Mouse (Mus musculus) cerebellum, adult 11-12 months (tissue): ENCODE measurements around the gene Srxn1.
"Not testable (repeated sequence)": the region's sequence is repeated elsewhere in the genome, so short reads cannot be mapped to it uniquely, and the experiment has no call there.

Source experiments
- DNase-seq: peaks from one replicate; pipeline ENCODE4 v3.0.0; 2022

The Srxn1 gene

GRCm38 (mm10) chr2:152105318-152106224, at the start of gene Srxn1:
TSS of gene Srxn1 (plus strand) at chr2:152105516.
- DNase-seq: peak; percentile 96

DNA sequence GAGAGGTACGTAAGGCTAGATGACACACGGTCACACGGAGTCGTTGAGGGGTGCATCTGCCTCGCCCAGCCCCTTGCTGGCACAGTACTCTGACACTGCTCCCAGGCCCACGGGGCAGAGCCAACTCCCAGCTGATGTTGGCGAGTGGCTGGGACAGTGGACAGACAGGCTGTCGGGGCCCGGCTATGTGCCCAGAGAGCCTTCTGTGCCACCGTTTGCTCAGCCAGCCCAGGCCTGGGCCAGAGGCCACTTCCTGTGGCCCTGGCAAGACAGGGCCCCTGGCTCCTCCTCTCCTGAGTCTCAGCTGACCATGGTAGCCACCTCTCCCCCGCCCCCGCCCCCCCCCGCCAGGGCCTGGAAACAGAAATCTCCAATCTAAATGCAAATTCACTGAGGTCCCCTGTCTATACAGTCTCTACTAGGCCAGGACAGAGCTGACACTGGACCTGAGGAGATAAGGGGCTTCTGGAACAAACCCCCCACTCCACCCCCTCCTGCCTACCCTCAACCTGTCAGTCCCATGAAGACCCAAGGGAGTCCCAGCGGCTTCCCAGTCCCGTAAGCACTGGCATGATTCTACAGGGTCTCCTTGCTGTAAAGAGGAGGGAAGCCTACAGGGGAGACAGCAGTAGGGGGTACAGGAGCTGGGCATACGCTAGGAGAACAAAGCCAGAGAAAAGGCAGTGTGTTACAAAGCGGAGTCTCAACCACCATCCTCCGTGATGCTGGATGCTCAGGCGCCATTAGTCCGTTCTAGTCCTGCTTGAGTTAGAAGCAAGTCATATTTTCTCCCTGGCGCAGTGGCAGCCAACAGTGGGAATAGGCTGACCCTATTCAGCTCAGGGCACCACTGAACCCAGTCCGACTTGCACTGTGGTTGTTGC, 48.7 kb upstream of the Srxn1 start:
- peak; percentile 93 for DNase-seq

DNA sequence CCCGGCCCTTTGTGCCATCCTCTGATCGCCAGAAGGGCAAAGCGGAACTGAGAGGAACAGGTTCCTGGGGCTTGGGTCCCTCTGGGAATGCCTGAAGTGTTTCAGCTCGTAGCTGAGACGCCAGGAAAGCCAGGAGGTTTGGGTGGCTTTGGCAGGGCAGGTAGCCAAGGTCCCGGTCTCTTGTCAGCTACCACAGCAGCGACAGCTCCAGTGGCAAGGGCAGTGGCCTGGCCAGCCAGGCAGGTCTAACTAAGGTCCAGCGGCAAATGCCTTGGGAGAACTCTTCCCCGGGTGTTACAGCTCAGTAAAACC, 48.1 kb upstream of the Srxn1 start:
- DNase-seq: peak; percentile 55

DNA sequence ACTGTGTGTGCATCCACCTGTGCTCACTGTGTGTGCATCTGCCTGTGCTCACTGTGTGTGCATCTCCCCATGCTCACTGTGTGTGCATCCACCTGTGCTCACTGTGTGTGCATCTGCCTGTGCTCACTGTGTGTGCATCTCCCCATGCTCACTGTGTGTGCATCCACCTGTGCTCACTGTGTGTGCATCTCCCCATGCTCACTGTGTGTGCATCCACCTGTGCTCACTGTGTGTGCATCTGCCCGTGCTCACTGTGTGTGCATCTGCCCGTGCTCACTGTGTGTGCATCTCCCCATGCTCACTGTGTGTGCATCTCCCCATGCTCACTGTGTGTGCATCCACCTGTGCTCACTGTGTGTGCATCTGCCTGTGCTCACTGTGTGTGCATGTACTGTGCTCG, 42.5 kb upstream of the Srxn1 start:
- DNase-seq: not testable (repeated sequence)

GRCm38 (mm10) chr2:152068660-152069433, 36.5 kb upstream of the Srxn1 start:
- no peak for DNase-seq

DNA sequence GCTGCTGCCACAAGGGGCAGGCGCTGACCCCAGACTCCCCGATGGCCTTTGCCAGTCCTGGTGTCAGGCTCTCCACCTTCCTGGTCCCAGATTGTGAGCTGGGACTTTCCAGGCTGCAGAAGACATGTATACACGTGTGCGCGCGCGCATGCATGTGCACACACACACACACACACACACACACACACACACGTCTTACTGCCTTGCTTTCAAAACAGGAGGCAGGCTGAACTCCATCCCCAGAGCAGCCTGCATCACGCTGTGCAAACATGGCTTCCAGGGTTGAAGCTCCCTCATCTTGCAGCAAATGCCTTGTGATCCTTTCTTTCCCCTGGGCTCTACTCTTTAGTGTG, 35.9 kb upstream of the Srxn1 start:
- no peak for DNase-seq

DNA sequence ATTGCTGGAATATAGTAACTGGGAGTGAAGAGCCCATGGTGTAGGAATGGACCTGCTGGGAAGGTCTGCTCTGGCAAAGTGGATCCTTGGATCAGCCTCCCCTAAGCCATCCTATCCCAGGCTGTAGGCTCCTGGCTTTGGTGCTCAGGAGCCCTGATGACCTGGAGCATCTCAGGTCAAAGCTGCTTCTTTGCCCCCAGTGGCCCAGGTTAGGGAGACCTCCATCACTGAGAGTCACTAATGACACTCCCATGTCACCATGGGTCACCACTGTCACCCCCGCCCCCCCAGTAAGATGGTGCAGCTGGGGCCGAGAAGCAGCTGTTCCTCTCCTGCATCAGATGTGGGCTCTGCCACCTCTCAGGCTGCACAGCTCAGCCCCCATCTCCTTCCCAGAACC, 35.4 kb upstream of the Srxn1 start:
- DNase-seq: no peak

DNA sequence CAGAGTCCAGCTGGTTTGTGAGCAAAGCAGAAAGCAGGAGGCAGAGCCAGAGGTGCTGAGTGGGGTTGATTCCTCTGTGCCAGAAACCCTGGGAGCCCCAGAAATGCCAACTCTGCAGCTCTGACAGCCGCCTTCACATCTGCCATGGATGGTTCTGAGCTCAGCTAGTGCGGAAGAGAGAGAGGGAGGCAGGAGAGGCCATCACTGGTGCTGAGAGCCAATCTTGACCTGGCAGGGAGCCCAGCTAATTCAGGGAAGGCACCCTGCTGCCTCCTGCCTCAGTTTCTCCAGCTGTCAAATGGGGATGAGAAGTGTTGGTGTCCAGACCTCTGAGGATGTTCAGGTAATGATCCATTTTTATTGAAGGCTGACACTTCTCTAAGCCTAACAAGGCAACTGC, 30.8 kb upstream of the Srxn1 start:
- no peak for DNase-seq

DNA sequence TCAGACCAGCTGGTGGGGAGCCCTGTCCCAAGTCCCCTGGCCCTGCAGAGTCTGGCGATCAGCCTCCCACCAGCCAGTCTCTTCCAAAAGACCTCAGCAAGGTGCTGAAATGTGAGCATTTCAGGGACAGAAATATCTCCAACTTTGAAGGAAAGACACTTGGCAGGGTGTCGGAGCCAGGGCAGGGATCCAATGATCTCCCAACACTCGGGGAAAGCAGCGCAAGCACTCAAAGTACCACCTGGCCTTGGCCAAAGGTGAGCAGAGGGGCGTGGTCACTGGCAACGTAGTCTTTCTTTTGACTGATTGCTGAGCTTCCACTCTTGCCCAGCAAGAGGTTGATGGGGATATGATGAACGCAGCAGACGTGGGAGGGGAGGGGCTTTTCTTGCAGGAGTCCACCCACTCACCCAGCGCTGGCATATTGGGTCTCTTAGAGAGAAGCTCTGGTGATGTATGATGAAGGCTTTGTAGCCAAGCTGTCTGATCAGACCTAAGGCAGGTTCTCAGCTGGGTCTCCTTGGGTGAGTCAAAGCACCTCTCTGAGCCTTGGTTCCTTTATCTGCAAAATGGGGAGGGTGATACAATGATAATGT, 29.9 kb upstream of the Srxn1 start:
- DNase-seq: peak; percentile 17

DNA sequence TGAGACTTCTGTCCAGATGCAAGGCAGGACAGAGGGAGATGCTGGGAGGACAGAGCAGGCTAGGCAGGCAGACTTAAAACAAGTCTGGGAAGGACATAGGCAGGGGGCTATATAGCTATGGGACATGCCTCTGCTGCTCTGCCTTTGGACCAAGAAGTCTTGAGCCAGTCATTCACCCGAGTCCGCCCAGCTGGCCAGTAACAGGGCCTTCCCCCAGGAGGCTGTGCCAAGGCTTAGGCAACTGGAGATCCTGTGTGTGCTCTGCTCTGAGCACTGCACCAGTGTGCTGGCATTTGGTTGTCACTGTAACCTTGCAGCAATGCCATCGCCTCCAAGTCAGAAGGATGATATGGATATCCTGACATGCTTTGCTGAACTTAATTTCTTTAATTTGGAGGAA, 28.0 kb upstream of the Srxn1 start:
- DNase-seq: no peak

GRCm38 (mm10) chr2:152080685-152081541, 24.4 kb upstream of the Srxn1 start, which contains the start of gene Scrt2:
TSS of gene Scrt2 (plus strand) at chr2:152081529.
- DNase-seq: peak; percentile 48

- peak; percentile 60 for DNase-seq
Observed at GRCm38 (mm10) chr2:152081641-152082448, 23.5 kb upstream of the Srxn1 start.

DNA sequence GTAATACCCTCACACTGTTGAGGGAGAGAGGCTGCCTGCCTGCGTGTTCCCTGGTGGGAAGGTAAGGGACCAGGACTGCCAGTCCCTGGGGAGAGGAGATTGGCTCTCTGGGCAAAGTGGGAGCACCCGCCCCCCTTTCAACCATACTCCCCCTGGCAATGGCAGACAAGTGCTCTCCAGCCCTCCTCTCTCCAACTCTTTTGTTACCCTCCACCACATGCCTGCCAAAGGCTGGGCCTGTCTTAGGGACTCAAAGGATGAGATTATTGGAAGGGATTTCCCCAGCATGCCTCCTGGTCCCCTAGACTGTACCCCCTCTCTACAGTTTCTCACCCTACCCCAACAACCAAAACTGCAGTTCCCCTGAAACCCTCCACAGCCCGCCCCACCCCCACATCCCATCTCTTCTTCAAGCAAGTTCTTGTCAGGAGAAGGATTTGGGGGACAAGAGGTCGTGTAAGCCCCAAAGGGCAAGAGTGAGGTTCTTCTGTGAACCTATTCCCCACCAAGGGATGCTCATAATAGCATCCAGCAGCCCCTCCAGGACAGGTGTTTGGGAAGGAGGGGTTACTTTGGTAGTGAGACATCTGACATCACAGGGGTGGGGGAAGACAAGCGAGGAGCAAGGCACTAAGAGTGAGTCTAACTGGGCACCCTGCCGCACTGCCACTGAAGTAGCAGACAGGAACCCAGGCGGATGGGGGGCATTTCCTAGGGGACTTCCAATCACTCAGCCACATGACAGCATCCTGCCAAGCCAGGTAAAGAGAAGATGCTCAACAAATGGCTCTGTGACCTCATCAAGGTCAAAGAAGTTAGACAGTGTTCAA, 22.6 kb upstream of the Srxn1 start:
- DNase-seq: peak; percentile 40

DNA sequence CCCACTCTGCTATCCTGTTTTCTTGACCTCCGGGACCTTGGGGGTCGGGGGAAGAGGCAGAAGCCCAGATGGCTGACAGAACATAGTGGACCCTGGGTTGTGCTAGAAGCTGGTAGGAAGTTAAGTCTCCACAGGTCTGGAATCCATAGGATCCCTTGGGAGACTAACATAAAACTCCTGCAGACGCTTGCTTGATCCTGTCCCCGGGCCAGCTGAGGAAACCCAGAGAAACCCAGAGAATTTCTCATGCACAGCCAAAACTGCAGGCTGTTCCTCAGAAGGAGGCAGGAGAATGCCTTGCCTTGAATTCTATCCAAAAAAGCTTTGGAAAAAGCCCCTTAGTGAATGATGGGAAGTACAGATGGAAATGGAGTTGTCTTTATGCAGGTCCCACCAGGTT, 21.9 kb upstream of the Srxn1 start:
- peak; percentile 15 for DNase-seq

DNA sequence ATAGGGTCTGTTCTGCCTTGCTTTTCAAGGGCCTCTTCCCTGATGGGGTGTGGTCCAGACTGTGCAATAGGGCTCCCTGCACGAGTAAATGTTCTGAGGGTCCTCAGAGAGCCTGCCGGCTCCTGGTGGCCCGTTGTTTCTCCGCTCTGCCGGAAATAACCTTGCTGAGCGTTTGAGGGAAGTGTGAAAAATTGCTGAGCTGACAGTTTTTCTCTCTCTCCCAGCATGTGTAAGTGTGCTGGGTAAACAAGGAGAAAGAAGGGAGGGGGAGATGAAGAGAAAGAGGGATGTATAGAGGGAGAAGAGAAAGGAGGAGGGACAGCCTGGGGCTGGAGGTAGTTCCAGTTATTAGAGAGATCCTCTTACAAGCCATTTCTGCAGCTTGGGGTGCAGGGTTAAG, 21.0 kb upstream of the Srxn1 start:
- DNase-seq: no peak

DNA sequence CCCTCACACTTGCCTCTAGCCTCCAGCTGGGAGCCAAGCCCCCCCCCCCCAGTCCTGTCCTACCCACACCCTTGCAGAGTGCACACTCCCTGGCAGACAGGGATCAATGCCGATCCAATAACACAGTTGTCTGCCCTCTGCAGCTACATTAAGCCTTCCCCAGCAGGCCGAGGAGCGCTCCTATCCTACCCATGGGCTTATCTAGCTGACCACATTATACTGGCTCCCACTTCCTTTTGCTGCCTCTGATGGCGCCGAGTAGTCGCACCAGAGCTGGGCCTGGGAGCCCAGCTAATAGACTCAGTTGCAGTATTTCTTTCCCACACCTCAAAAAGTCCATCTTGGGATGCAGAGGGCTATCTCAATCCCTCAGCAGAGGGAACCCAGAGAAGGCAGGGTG, 19.9 kb upstream of the Srxn1 start:
- peak; percentile 4 for DNase-seq

- no peak for DNase-seq
Observed at GRCm38 (mm10) chr2:152086451-152086850, 18.9 kb upstream of the Srxn1 start.

GRCm38 (mm10) chr2:152087111-152087510, 18.2 kb upstream of the Srxn1 start:
- DNase-seq: peak; percentile 21

DNA sequence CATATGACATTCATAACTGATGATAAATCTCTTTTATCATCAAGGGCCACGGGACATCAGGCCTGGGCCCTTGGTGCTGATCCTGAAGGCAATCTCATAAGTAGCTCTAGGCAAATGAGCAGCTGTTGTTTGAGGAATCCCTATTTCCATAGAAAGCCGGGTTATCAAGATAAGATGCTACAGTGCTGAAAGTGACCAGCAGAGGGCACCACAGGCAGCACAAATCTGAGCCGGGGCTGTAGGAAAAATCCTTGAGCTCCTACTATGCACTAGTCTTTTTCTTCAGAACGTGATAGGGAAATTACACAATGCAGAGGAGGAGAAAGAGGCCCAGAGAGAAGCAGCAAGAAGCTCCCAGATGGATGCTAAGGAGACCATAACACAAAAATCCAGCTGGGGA, 16.2 kb upstream of the Srxn1 start:
- DNase-seq: peak; percentile 45

- peak; percentile 7 for DNase-seq
Observed at GRCm38 (mm10) chr2:152089581-152089980, 15.7 kb upstream of the Srxn1 start.
